In genomic region chr13:34469568-34469967, GRCm38 (mm10) we compare ENCODE assay signal across 10 mouse cellular contexts.
DNase-seq lines count a peak whose midpoint lies in the region; ATAC-seq and TF ChIP-seq lines count a peak whose summit lies in the region.
"Had no signal": no experiment of that assay in that cellular context is flagged by ENCODE, and none has a peak within 500 bp of the region (broad histone marks: within the 10 kb centered on the region; RNA-seq: fewer than 3 reads in every experiment).

No protein-coding gene starts in this region.

- no peak for TF ChIP-seq CTCF in gastrocnemius, adult 2 months (IDR thresholded peaks at IDR 0.05)

- peak; percentile 72 for DNase-seq in heart, adult 11 months
- DNase-seq in heart, postnatal 25 days (ENCODE audit: low spot score): no peak
- DNase-seq in left cerebral cortex, postnatal 4 days: peak; percentile 92
- DNase-seq in left cerebral cortex, adult 18-20 months (ENCODE audit: low spot score in 2 of 2): no peak
- peak; percentile 50 for DNase-seq in gastrocnemius, adult 2 months
- no peak for DNase-seq in thymus, postnatal 25 days
- DNase-seq in thymus, postnatal 14 days: no peak
- DNase-seq: liver, postnatal 0 days had no signal

- intact Hi-C loops in heart, postnatal 25 days (cut with DNase I): no loop called here
- intact Hi-C loops in left cerebral cortex, postnatal 4 days (cut with DNase I): no loop called here
- intact Hi-C loops in gastrocnemius, adult 2 months (cut with DNase I): no loop called here

- no peak overlapping the region for H3K4me3 ChIP-seq in gastrocnemius, adult 2 months
- H3K4me3 ChIP-seq: erythroblast, embryonic 14.5 days had no signal

- H3K27ac ChIP-seq in gastrocnemius, adult 2 months: no peak overlapping the region

- ATAC-seq in cerebellum, adult (ENCODE audit: insufficient number of reproducible peaks, low FRiP score, low TSS enrichment): peak; percentile 97
- ATAC-seq: liver, postnatal 0 days had no signal

Comparison
In these comparisons a context has a peak if more than half of its experiments do, and no peak if none do; other contexts are left out.
1. DNase-seq: peak in heart, adult 11 months (single experiment), left cerebral cortex, postnatal 4 days (single experiment) and gastrocnemius, adult 2 months (single experiment); none in heart, postnatal 25 days (single experiment), left cerebral cortex, adult 18-20 months (0 of 2), thymus, postnatal 25 days (single experiment) and thymus, postnatal 14 days (single experiment).